Mouse (Mus musculus) liver, embryonic 14.5 days (tissue): Measurements from ENCODE around the gene Vezf1. TPM values are rescaled to one million over a fixed set of nuclear protein-coding genes. Genes with fewer than 3 reads are reported as not detected.

Source experiments
- ATAC-seq: fragments of 200-750 bp; cut with Nextera tagmentation; 2 replicates; pipeline ENCODE4 v1.8.0; 2017; ENCODE audit warnings: moderate number of reproducible peaks, mild to moderate bottlenecking, moderate library complexity; ENCODE audit not compliant: insufficient read depth
- DNase-seq, 3 experiments: peaks; one replicate each; pipeline ENCODE4 v3.0.0-alpha.2; 2012 to 2013; ENCODE audit warnings: low read depth in 3 of 3, low spot score in 3 of 3
- H3K27ac ChIP-seq: fragments of 300-500 bp; sonication (generic); 2 replicates; pipeline ENCODE4 v1.5.1; 2014; ENCODE audit warnings: moderate library complexity, mild to moderate bottlenecking, control low read depth, inconsistent platforms
- H3K27me3 ChIP-seq: fragments of 300-500 bp; sonication (generic); 2 replicates; pipeline ENCODE4 v1.6.1; 2014; ENCODE audit warnings: mild to moderate bottlenecking, low read length, moderate library complexity; ENCODE audit not compliant: control insufficient read depth, insufficient read depth
- H3K36me3 ChIP-seq: fragments of 300-500 bp; sonication (generic); replicated peaks from 2 replicates; pipeline ENCODE4 v1.6.1; 2014; ENCODE audit warnings: low read depth; ENCODE audit not compliant: control insufficient read depth, insufficient read depth
- H3K4me1 ChIP-seq, 2 experiments: fragments of 200-500 bp in 1 of 2; fragments of 300-500 bp in 1 of 2; sonication (generic) in 1 of 2; replicated peaks; 2 replicates each; pipeline ENCODE4 v1.6.1; 2012 to 2014; ENCODE audit warnings: antibody characterized with exemption in 1 of 2, inconsistent platforms in 1 of 2, low read length in 1 of 2; ENCODE audit not compliant: control insufficient read depth in 2 of 2, insufficient read depth in 2 of 2
- H3K4me2 ChIP-seq: fragments of 300-500 bp; sonication (generic); 2 replicates; pipeline ENCODE4 v1.6.1; 2014; ENCODE audit warnings: low read depth, mild to moderate bottlenecking, control low read depth, moderate library complexity
- H3K4me3 ChIP-seq, 2 experiments: fragments of 200-500 bp in 1 of 2; fragments of 300-500 bp in 1 of 2; sonication (generic) in 1 of 2; 2 replicates each; pipeline ENCODE4 v1.5.1; 2012 to 2014; ENCODE audit warnings: low read depth in 2 of 2, low read length in 2 of 2, mild to moderate bottlenecking in 2 of 2, control low read depth in 1 of 2, inconsistent platforms in 1 of 2, moderate library complexity in 1 of 2; ENCODE audit not compliant: insufficient read depth in 1 of 2
- H3K9ac ChIP-seq: fragments of 300-500 bp; sonication (generic); replicated peaks from 2 replicates; pipeline ENCODE4 v1.6.1; 2014; ENCODE audit warnings: mild to moderate bottlenecking, control low read depth, moderate library complexity
- H3K9me3 ChIP-seq: fragments of 300-500 bp; sonication (generic); 2 replicates; pipeline ENCODE4 v1.6.1; 2016; ENCODE audit warnings: low read length, mixed read lengths; ENCODE audit not compliant: control insufficient read depth
- CTCF ChIP-seq: IDR thresholded peaks from 2 replicates; pipeline ENCODE4 v1.5.1; 2016; ENCODE audit warnings: antibody characterized with exemption, low read depth, control low read depth
- EP300 ChIP-seq: IDR thresholded peaks from 2 replicates; pipeline ENCODE4 v1.6.1; 2016; ENCODE audit warnings: antibody characterized with exemption, low read depth
- WGBS: fragments of 180-500 bp; shearing (Covaris S2); extraction: QIAGEN DNeasy Blood & Tissue Kit; methylation state at CpG from one replicate; pipeline ENCODE4 v1.1.7; 2014; ENCODE audit not compliant: insufficient replicate concordance; 5-methylcytosine and 5-hydroxymethylcytosine counted together
- polyA plus RNA-seq, 2 experiments: library from polyadenylated mRNA; depleted of rRNA in 1 of 2; stranded (reverse) in 1 of 2; unstranded in 1 of 2; fragments of >200 nt; fragmentation: Nextera tagmentation in 1 of 2; extraction: Ambion mirVana in 1 of 2; gene quantifications; 2 replicates each; pipeline versions ENCODE4 v1.2.1 to v1.2.3; 2012 to 2014

Gene Vezf1
- polyA plus RNA-seq, 2 experiments = 5.7 to 7.5 TPM

DNA sequence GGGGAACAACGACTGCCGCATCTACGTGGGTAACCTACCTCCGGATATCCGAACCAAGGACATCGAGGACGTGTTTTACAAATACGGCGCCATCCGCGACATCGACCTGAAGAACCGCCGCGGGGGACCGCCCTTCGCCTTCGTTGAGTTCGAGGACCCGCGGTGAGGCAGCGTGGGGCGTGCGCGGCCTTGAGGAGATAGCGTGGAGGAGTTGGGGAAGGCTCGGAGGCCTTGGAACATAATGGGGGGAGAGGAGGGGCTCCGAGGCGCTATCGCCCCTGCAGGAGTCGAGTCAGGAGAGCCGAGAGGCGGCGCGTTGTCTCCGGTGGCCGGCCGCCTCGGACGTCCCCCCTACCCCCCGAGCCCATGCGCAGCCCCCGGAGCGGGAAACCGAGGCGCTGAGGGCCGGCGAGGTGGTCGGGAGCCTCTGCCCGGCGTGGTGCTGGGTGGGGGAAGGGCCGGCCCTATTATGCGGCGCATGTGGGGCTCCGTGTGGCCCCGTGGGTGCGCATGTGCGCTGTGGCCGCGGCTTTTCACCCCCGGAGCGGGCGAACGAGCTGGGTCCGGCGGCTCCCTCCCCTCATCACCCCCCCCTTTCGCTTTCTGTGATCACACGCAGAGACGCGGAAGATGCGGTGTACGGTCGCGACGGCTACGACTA is 20.1 kb upstream of the Vezf1 start:
- Histone ChIP-seq H3K27ac (peak overlapping the region; percentile 88), H3K4me3 (peak overlapping the region; percentile 79 to 97), H3K9me3 (no peaks in the 10 kb centered on the region), H3K4me2 (peak overlapping the region; percentile 90), H3K36me3 (peaks cover 37% of the 10 kb centered on the region), H3K9ac (peak overlapping the region; percentile 100), H3K4me1 (peaks cover 12 to 18% of the 10 kb centered on the region in 2 experiments), H3K27me3 (no peaks in the 10 kb centered on the region)
- under 1% methylated on average over 71 of the region's 76 CpGs for WGBS
- TF ChIP-seq CTCF = no peak
- TF ChIP-seq EP300 = no peak
- DNase-seq = no peak
- ATAC-seq = peak; percentile 37

- no peaks in the 10 kb centered on the region for H3K27me3 ChIP-seq
- H3K4me1 ChIP-seq = peaks cover 12 to 18% of the 10 kb centered on the region in 2 experiments
- WGBS = 10% methylated on average over 26 of the region's 26 CpGs
- DNase-seq (no peak), ATAC-seq (no peak)
- no peaks in the 10 kb centered on the region for H3K9me3 ChIP-seq
- peak overlapping the region; percentile 88 for H3K27ac ChIP-seq
- H3K4me2 ChIP-seq = peak overlapping the region; percentile 90
- H3K4me3 ChIP-seq = peak overlapping the region; percentile 79 to 97
- peak overlapping the region; percentile 100 for H3K9ac ChIP-seq
- TF ChIP-seq EP300 = no peak
- peak; percentile 35; the same call in 1 of the 2 replicates for TF ChIP-seq CTCF
- H3K36me3 ChIP-seq = peaks cover 42% of the 10 kb centered on the region
Measured at GRCm38 (mm10) chr11:88048961-88049670, 19.0 kb upstream of the Vezf1 start.

- ATAC-seq (no peak), DNase-seq (no peak)
- Histone ChIP-seq H3K9me3 (no peaks in the 10 kb centered on the region), H3K27ac (no peak overlapping the region; the same call in 1 of the 2 replicates), H3K9ac (peak overlapping the region; percentile 100), H3K4me3 (peak overlapping the region; percentile 79 to 97; a peak in 3 of 4 replicates), H3K4me1 (peaks cover 12 to 18% of the 10 kb centered on the region in 2 experiments), H3K27me3 (no peaks in the 10 kb centered on the region), H3K36me3 (peaks cover 47% of the 10 kb centered on the region), H3K4me2 (peak overlapping the region; percentile 90)
- TF ChIP-seq CTCF (no peak), EP300 (no peak)
Measured at GRCm38 (mm10) chr11:88049732-88050131, 18.3 kb upstream of the Vezf1 start.

GRCm38 (mm10) chr11:88052638-88053037 is 15.4 kb upstream of the Vezf1 start:
- Histone ChIP-seq H3K4me2 (no peak overlapping the region), H3K9ac (no peak overlapping the region), H3K27me3 (no peaks in the 10 kb centered on the region), H3K9me3 (no peaks in the 10 kb centered on the region), H3K4me3 (no peak overlapping the region), H3K36me3 (peaks cover 52% of the 10 kb centered on the region), H3K4me1 (peaks cover 3 to 8% of the 10 kb centered on the region in 2 experiments; a peak in 3 of 4 replicates), H3K27ac (no peak overlapping the region)
- no peak for TF ChIP-seq CTCF
- TF ChIP-seq EP300 = no peak
- 84% methylated on average over 4 of the region's 4 CpGs for WGBS
- ATAC-seq = no peak
- DNase-seq = no peak

DNA sequence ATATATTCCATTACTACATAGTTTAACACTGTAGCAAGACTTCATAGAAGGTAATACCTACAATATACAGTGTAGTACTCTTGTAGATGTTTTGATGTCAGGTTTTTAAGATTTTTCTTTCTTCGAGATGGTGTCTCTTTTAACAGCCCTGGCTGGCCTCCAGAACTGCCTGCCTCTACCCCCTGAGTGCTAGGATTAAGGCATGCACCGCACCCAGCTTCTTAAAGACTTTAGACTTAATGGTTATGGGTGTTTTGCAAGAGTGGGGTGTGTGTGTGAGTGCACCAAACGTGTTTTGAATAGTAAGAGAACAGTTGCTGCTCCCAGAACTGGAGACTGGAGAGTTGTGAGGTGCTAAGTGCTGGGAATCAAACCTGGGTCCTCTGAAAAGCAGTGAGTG is 14.3 kb upstream of the Vezf1 start:
- 67% methylated on average over 3 of the region's 3 CpGs for WGBS
- ATAC-seq (no peak), DNase-seq (no peak)

More for the DNA sequence above, 14.3 kb upstream of the Vezf1 start:
- H3K27me3 ChIP-seq = no peaks in the 10 kb centered on the region
- H3K4me1 ChIP-seq = peaks cover 3 to 8% of the 10 kb centered on the region in 2 experiments; a peak in 3 of 4 replicates
- no peaks in the 10 kb centered on the region for H3K9me3 ChIP-seq
- peaks cover 50% of the 10 kb centered on the region for H3K36me3 ChIP-seq
- H3K27ac ChIP-seq = no peak overlapping the region
- no peak overlapping the region for H3K9ac ChIP-seq
- no peak overlapping the region for H3K4me3 ChIP-seq
- no peak overlapping the region for H3K4me2 ChIP-seq
- TF ChIP-seq CTCF (no peak), EP300 (no peak)
